Comparison of ENCODE assay signal across 11 mouse cellular contexts in genomic region chr13:14034073-14034348, GRCm38 (mm10). TPM values are rescaled to one million over a fixed set of nuclear protein-coding genes. Genes with fewer than 3 reads are reported as not detected.
A peak's percentile ranks its signal among the peaks of the same experiment; 100 is the strongest.
DNase-seq lines count a peak whose midpoint lies in the region; ATAC-seq and TF ChIP-seq lines count a peak whose summit lies in the region.
"Had no signal": no experiment of that assay in that cellular context is flagged by ENCODE, and none has a peak within 500 bp of the region (broad histone marks: within the 10 kb centered on the region; RNA-seq: fewer than 3 reads in every experiment).

No protein-coding gene starts in this region.

- DNase-seq in kidney, adult 9 months: peak; percentile 16
- DNase-seq in kidney, postnatal 4 days: no peak
- peak; percentile 86 for DNase-seq in MEL (ENCODE audit: low read depth, low spot score)
- no peak for DNase-seq in layer of hippocampus, adult 9-11 months
- DNase-seq in left cerebral cortex, postnatal 10 days (ENCODE audit: extremely low spot score in 1 of 2, low spot score in 2 of 2): no peak
- DNase-seq: thymus, postnatal 14 days had no signal

- peaks cover 20 to 25% of the 10 kb centered on the region in 2 experiments for H3K4me1 ChIP-seq in MEL (ENCODE audit: control insufficient read depth in 1 of 2, insufficient read depth in 2 of 2, low read length in 2 of 2)
- H3K4me1 ChIP-seq in hindbrain, embryonic 12.5 days: peaks cover 6% of the 10 kb centered on the region

- peak; percentile 87 for ATAC-seq in erythroid progenitor cell, adult 5-6 weeks (replicated peaks; ENCODE audit: low FRiP score, poor library complexity, severe bottlenecking)
- ATAC-seq in megakaryocyte, adult 5-6 weeks (ENCODE audit: poor library complexity, severe bottlenecking): peak; percentile 49
- ATAC-seq in hindbrain, embryonic 12.5 days (ENCODE audit: low FRiP score): no peak

- TF ChIP-seq POLR2A in MEL (IDR thresholded peaks at IDR 0.05; ENCODE audit: control insufficient read depth in 1 of 2, insufficient read depth in 1 of 2, low read depth in 1 of 2, low read length in 2 of 2, poor library complexity in 1 of 2): no peak

- intact Hi-C loops in left cerebral cortex, postnatal 10 days (cut with DNase I): no loop called here

- TF ChIP-seq RAD21 in MEL (IDR thresholded peaks at IDR 0.05; ENCODE audit: low read depth, low read length): no peak

- peaks cover 51% of the 10 kb centered on the region for H3K79me2 ChIP-seq in MEL (ENCODE audit: control insufficient read depth, insufficient read depth, low read length, poor library complexity)

- peak; percentile 70 to 86 for TF ChIP-seq EP300 in MEL (IDR thresholded peaks at IDR 0.05; ENCODE audit: low read depth in 1 of 2, low read length in 2 of 2)

- H3K4me3 ChIP-seq in MEL (ENCODE audit: control insufficient read depth in 1 of 2, insufficient read depth in 1 of 2, low read depth in 2 of 2, low read length in 2 of 2): no peak overlapping the region
- no peak overlapping the region for H3K4me3 ChIP-seq in hindbrain, embryonic 12.5 days
- H3K4me3 ChIP-seq: kidney, embryonic 15.5 days; limb, embryonic 13.5 days had no signal

- no peaks in the 10 kb centered on the region for H3K27me3 ChIP-seq in MEL (ENCODE audit: control insufficient read depth in 1 of 2, insufficient read depth in 2 of 2, low read length in 2 of 2)
- H3K27me3 ChIP-seq in hindbrain, embryonic 12.5 days: no peaks in the 10 kb centered on the region
- H3K27me3 ChIP-seq: kidney, embryonic 15.5 days; limb, embryonic 13.5 days had no signal

- no peak overlapping the region for H3K4me2 ChIP-seq in hindbrain, embryonic 12.5 days (replicated peaks)
- H3K4me2 ChIP-seq: kidney, embryonic 15.5 days; limb, embryonic 13.5 days had no signal

- H3K9me3 ChIP-seq in MEL (replicated peaks; ENCODE audit: insufficient read depth, low read length): no peaks in the 10 kb centered on the region
- H3K9me3 ChIP-seq in hindbrain, embryonic 12.5 days (replicated peaks): no peaks in the 10 kb centered on the region
- H3K9me3 ChIP-seq: kidney, embryonic 15.5 days; limb, embryonic 13.5 days had no signal

- peak overlapping the region; percentile 54 for H3K9ac ChIP-seq in MEL (ENCODE audit: control insufficient read depth, low read depth, low read length, poor library complexity, severe bottlenecking)
- no peak overlapping the region for H3K9ac ChIP-seq in hindbrain, embryonic 12.5 days
- H3K9ac ChIP-seq: kidney, embryonic 15.5 days; limb, embryonic 13.5 days had no signal

- H3K36me3 ChIP-seq in MEL (ENCODE audit: control insufficient read depth in 1 of 2, insufficient read depth in 2 of 2, low read length in 2 of 2): peaks cover 14 to 50% of the 10 kb centered on the region in 2 experiments
- H3K36me3 ChIP-seq in hindbrain, embryonic 12.5 days: peaks cover under 1% of the 10 kb centered on the region; the same call in 1 of the 2 replicates

- peak overlapping the region; percentile 97 for H3K27ac ChIP-seq in MEL (ENCODE audit: control insufficient read depth, low read depth, low read length)
- H3K27ac ChIP-seq in hindbrain, embryonic 12.5 days: no peak overlapping the region
- H3K27ac ChIP-seq: kidney, embryonic 15.5 days; limb, embryonic 13.5 days had no signal

- TF ChIP-seq CTCF in MEL (IDR thresholded peaks at IDR 0.05 in 2 of 3, conservative IDR thresholded peaks at IDR 0.05 in 1 of 3; ENCODE audit: control insufficient read depth in 1 of 3, insufficient read depth in 1 of 3, low read depth in 2 of 3, low read length in 3 of 3, poor library complexity in 1 of 3, severe bottlenecking in 1 of 3): no peak

TF ChIP-seq in MEL, 35 proteins besides CTCF, POLR2A, EP300 and RAD21 (continues in another document):
- TF ChIP-seq POLR2AphosphoS2 (IDR thresholded peaks at IDR 0.05; ENCODE audit: low read length): no peak
- TF ChIP-seq E2F4 (IDR thresholded peaks at IDR 0.05; ENCODE audit: borderline replicate concordance, low read depth, low read length): no peak
- TF ChIP-seq ELF1 (IDR thresholded peaks at IDR 0.05; ENCODE audit: low read depth, low read length): no peak
- TF ChIP-seq JUND (IDR thresholded peaks at IDR 0.05; ENCODE audit: low read depth, low read length): no peak
- TF ChIP-seq MAX (IDR thresholded peaks at IDR 0.05; ENCODE audit: low read length): peak; percentile 68; the same call in 1 of the 2 replicates
- TF ChIP-seq TBP (IDR thresholded peaks at IDR 0.05; ENCODE audit: low read depth, low read length): no peak
- TF ChIP-seq MEF2A (IDR thresholded peaks at IDR 0.05; ENCODE audit: extremely low read depth, insufficient replicate concordance, low read depth, low read length, poor library complexity, severe bottlenecking): no peak
- TF ChIP-seq ETS1 (IDR thresholded peaks at IDR 0.05; ENCODE audit: low read depth, low read length): peak; percentile 88
- TF ChIP-seq MAFK (IDR thresholded peaks at IDR 0.05; ENCODE audit: borderline replicate concordance, low read depth, low read length): peak; percentile 97
- no peak for TF ChIP-seq BHLHE40 (IDR thresholded peaks at IDR 0.05; ENCODE audit: borderline replicate concordance, low read depth, low read length)
- TF ChIP-seq ZKSCAN1 (IDR thresholded peaks at IDR 0.05; ENCODE audit: low read depth, low read length): no peak
- peak; percentile 100 for TF ChIP-seq GABPA (IDR thresholded peaks at IDR 0.05; ENCODE audit: low read depth, low read length)
- no peak for TF ChIP-seq POLR2AphosphoS5 (IDR thresholded peaks at IDR 0.05; ENCODE audit: borderline replicate concordance, low read depth, low read length)
- no peak for TF ChIP-seq NRF1 (IDR thresholded peaks at IDR 0.05; ENCODE audit: insufficient read depth, low read depth, low read length, poor library complexity, severe bottlenecking)
- TF ChIP-seq KAT2A (conservative IDR thresholded peaks at IDR 0.05; ENCODE audit: low read depth, low read length): no peak
- TF ChIP-seq TCF12 (IDR thresholded peaks at IDR 0.05; ENCODE audit: low read depth, low read length): peak; percentile 64; the same call in 1 of the 2 replicates
- no peak; the same call in none of the 2 replicates for TF ChIP-seq SIN3A (IDR thresholded peaks at IDR 0.05; ENCODE audit: low read length)
- TF ChIP-seq HCFC1 (IDR thresholded peaks at IDR 0.05; ENCODE audit: low read depth, low read length): 0 out of 2 replicates have a peak, but pooled peaks have one; percentile 6
- no peak for TF ChIP-seq RCOR1 (IDR thresholded peaks at IDR 0.05; ENCODE audit: low read depth, low read length)
- TF ChIP-seq NELFE (IDR thresholded peaks at IDR 0.05; ENCODE audit: low read depth, low read length): no peak
- peak; percentile 62; the same call in 1 of the 2 replicates for TF ChIP-seq GATA1 (IDR thresholded peaks at IDR 0.05; ENCODE audit: low read depth, low read length)
- TF ChIP-seq MYC (IDR thresholded peaks at IDR 0.05; ENCODE audit: low read depth, low read length): peak; percentile 85
- TF ChIP-seq ZMIZ1 (IDR thresholded peaks at IDR 0.05; ENCODE audit: low read depth, low read length): no peak
- peak; percentile 40 for TF ChIP-seq TAL1 (IDR thresholded peaks at IDR 0.05; ENCODE audit: low read length)
- TF ChIP-seq ZC3H11A (IDR thresholded peaks at IDR 0.05; ENCODE audit: low read depth, low read length): no peak
- peak; percentile 87 for TF ChIP-seq USF1 (IDR thresholded peaks at IDR 0.05; ENCODE audit: low read depth, low read length)
- TF ChIP-seq MAZ (IDR thresholded peaks at IDR 0.05; ENCODE audit: low read depth, low read length): no peak
- no peak for TF ChIP-seq UBTF (IDR thresholded peaks at IDR 0.05; ENCODE audit: borderline replicate concordance, insufficient read depth, low read depth, low read length)
- peak; percentile 47 for TF ChIP-seq MXI1 (IDR thresholded peaks at IDR 0.05; ENCODE audit: low read depth, low read length)
- no peak for TF ChIP-seq SMC3 (IDR thresholded peaks at IDR 0.05; ENCODE audit: low read depth, low read length)
- no peak for TF ChIP-seq ZNF384 (IDR thresholded peaks at IDR 0.05; ENCODE audit: low read depth, low read length)

RNA-seq across cellular contexts. Expression of gene Tbce, which starts 5.4 kb away (rescaled TPM):
- 35.3 and 36.8 TPM in 2 replicates for total RNA-seq in MEL (2012; rRNA removed)
- 10 to 100 TPM in 1 of 2 experiments, not detected in 1; 56.9 TPM for polyA plus RNA-seq in MEL (2012; ENCODE audit: insufficient read depth in 1 of 2, insufficient read length in 2 of 2, low read depth in 1 of 2, low replicate concordance in 2 of 2, missing spikeins in 1 of 2)
- total RNA-seq in erythroid progenitor cell, adult 5-6 weeks (2015; ENCODE audit: low replicate concordance): 128 and 172 TPM in 2 replicates
- 108 and 143 TPM in 2 replicates for total RNA-seq in erythroid progenitor cell, adult 5-6 weeks (2017; ENCODE audit: low replicate concordance)
- 60.2 and 62.8 TPM in 2 replicates for total RNA-seq in megakaryocyte, adult 5-6 weeks (2015)
- 49.6 and 49.8 TPM in 2 replicates for total RNA-seq in megakaryocyte, adult 5-6 weeks (2017)
- 78.7 and 86.3 TPM in 2 replicates for polyA plus RNA-seq in hindbrain, embryonic 12.5 days (2016; fragmentation: Nextera tagmentation; extraction: Ambion mirVana)
- total RNA-seq in left cerebral cortex, postnatal 10 days (2021): 10 to 100 TPM; 69.0 to 69.2 TPM

RNA-seq across cellular contexts. Expression of gene Arid4b, which starts 29.0 kb away (rescaled TPM):
- 8.0 and 8.5 TPM in 2 replicates for total RNA-seq in MEL (2012; rRNA removed)
- polyA plus RNA-seq in MEL (2012; ENCODE audit: insufficient read depth in 1 of 2, insufficient read length in 2 of 2, low read depth in 1 of 2, low replicate concordance in 2 of 2, missing spikeins in 1 of 2): 10 to 100 TPM; 13.0 to 24.8 TPM
- 37.5 and 46.1 TPM in 2 replicates for total RNA-seq in erythroid progenitor cell, adult 5-6 weeks (2015; ENCODE audit: low replicate concordance)
- 54.0 and 65.6 TPM in 2 replicates for total RNA-seq in erythroid progenitor cell, adult 5-6 weeks (2017; ENCODE audit: low replicate concordance)
- total RNA-seq in megakaryocyte, adult 5-6 weeks (2015): 21.1 and 22.1 TPM in 2 replicates
- 31.5 and 32.6 TPM in 2 replicates for total RNA-seq in megakaryocyte, adult 5-6 weeks (2017)
- polyA plus RNA-seq in hindbrain, embryonic 12.5 days (2016; fragmentation: Nextera tagmentation; extraction: Ambion mirVana): 93.0 and 97.9 TPM in 2 replicates
- total RNA-seq in left cerebral cortex, postnatal 10 days (2021): 10 to 100 TPM; 41.6 to 46.0 TPM

RNA-seq across cellular contexts. Expression of gene Ggps1, which starts 29.3 kb away (rescaled TPM):
- 23.3 and 25.1 TPM in 2 replicates for total RNA-seq in MEL (2012; rRNA removed)
- polyA plus RNA-seq in MEL (2012; ENCODE audit: insufficient read depth in 1 of 2, insufficient read length in 2 of 2, low read depth in 1 of 2, low replicate concordance in 2 of 2, missing spikeins in 1 of 2): 10 to 100 TPM in 1 of 2 experiments, not detected in 1; 31.3 TPM
- 17.7 and 23.5 TPM in 2 replicates for total RNA-seq in erythroid progenitor cell, adult 5-6 weeks (2015; ENCODE audit: low replicate concordance)
- total RNA-seq in erythroid progenitor cell, adult 5-6 weeks (2017; ENCODE audit: low replicate concordance): 12.3 and 13.9 TPM in 2 replicates
- 24.6 and 31.2 TPM in 2 replicates for total RNA-seq in megakaryocyte, adult 5-6 weeks (2015)
- total RNA-seq in megakaryocyte, adult 5-6 weeks (2017): 21.1 and 23.5 TPM in 2 replicates
- polyA plus RNA-seq in hindbrain, embryonic 12.5 days (2016; fragmentation: Nextera tagmentation; extraction: Ambion mirVana): 68.1 and 76.6 TPM in 2 replicates
- total RNA-seq in left cerebral cortex, postnatal 10 days (2021): 10 to 100 TPM; 55.6 to 65.0 TPM

Comparison
In these comparisons a context has a peak if more than half of its experiments do, and no peak if none do; other contexts are left out.
1. DNase-seq: peak in kidney, adult 9 months (single experiment) and MEL (single experiment); none in kidney, postnatal 4 days (0 of 2), layer of hippocampus, adult 9-11 months (single experiment) and left cerebral cortex, postnatal 10 days (0 of 2).